Mouse (Mus musculus) spleen, embryonic (tissue): ENCODE results near the gene Slc17a4.

Experiments used
- CTCF ChIA-PET: fragments of 350-600 bp; sonication (Branson Sonifier 250); formaldehyde crosslinking; loops from one replicate; lab custom pipeline; 2022; lab: Charles Lee

Gene Slc17a4

DNA sequence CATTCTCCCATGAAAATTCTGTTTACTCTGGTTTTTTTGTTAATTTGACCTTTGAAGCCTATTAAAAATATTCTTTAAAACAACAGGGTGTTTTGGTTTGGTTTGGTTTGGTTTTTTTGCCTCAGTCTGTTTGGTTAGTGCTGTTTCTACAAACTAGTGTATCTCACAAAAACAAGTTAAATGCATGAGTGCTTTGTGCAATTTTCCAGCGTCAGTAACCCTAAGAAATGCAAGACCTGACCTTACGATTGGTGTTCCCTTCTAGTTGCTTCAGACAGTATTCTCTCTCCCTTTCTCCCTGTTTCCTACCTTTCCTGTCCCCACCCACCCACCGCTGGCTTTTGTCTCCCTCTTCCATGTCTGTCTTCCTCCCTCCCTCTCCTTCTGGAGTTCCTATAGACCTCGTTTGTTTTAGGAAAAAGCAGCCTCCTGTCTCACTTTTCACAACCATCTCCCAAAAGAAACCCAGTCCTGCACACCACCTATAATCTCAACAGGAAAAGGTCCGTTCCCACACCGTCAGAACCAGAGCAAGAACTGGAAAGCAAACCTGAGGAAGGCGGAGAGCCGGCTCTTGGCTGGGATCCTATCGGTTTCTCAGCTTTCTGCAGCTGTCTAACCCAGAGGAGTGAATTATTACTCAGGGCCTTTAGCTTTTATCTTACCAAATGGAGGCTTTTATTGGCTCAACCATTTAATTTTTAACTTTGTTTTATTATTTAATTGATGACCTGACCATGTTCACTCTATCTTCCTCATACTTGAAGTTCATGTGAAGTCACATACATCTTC lies at the start of gene Slc17a4:
TSS of gene Slc17a4 (minus strand) at position 634 of the 792 bp plus-strand sequence.
- CTCF ChIA-PET, result no interaction called here

DNA sequence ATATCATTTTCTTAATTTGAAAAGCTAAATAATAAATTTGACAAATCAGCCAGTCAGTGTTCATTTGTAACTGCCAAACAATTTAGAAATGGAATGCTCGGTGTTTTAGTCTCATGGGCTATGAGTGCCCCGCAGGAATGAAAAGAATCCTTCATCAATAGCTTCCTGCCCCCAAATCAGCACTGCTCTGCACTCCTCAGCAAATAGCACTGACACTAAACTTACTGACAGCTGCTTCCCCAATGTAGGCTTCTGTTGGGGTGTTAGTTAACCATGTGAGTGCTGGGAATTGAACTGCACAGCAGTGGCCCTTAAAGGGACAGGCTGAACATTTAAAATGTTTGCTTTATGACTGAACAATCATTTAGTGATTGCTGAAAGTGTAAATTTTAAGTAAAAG lies 45.0 kb upstream of the Slc17a4 start:
- CTCF ChIA-PET, result interaction anchor here (0.8 kb wide), 1 partner anchor 9 kb away, joined by 5 read pairs; no protein-coding TSS in a partner anchor

DNA sequence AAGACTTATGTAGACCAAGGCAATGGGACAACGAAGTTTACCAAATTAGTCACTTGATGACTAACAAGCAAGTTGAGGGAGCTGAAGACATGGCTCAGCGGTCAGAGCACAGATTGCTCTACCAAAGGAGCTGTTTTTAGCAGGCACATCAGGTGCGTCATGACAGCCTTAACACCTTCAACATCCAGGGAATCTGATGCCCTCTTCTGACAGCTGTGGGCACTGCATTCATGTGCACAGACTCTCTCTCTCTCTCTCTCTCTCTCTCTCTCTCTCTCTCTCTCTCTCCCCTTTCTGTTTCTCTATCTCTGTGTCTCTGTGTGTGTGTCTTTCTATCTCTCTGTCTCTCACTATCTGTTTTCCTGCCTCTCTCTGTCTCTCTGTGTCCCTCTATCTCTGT lies 36.1 kb upstream of the Slc17a4 start:
- CTCF ChIA-PET, result interaction anchor here (0.6 to 1.0 kb wide), 3 partner anchors 9 to 65 kb away, joined by 5 to 9 read pairs (median 5); no protein-coding TSS in a partner anchor

DNA sequence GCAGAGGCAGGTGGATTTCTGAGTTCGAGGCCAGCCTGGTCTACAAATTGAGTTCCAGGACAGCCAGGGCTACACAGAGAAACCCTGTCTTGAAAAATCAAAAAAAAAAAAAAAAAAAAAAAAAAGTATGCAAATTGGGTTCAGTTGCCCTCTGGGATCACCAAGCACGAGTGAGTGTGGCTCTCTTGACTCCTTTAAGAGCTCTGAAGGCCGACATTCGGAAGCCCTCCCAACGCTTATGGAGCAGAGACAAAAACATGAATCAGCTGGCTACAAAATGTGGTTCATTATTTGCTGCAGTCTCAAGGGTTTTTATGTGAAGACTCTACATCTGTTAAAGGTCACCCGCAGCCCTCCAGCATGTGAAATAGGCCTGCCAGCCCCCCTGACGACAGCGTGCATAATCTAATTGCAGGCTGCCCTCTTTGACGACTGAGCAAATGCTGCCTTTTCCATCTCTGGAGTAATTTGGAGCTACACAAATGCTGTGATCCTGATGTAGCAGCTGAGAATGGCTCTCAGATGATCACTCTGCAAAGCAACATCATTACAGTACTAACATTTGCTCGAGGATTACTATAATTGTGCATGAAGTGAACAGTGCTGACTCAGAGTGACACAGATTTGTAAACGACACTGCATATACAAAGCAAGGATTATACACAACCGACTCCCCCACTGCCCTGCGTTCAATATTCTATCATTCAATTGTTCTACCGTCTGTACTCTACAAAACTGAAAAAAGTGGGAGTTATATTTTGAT lies 34.9 kb upstream of the Slc17a4 start:
- CTCF ChIA-PET, result interaction anchor here (0.6 kb wide), 1 partner anchor 16 kb away, joined by 3 read pairs; no protein-coding TSS in a partner anchor

DNA sequence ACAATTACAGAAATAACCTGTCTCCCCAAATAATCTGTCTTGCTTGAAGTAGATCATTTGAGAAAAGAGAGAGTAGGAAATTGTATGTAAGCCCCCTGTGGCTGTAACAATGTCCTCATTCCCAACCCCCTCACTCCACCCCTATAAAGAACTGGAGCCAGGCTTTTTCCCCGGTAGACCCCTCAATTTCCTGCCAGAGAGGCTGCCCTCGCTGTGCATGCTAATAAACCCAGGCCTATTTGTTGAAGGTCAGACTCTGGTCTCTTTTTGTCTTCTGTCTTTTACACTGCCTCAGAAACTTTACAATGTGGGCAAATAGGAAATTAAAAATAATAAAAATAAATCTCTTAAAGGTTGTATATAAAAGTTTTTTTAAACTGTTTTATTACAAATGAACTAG lies 31.4 kb upstream of the Slc17a4 start:
- CTCF ChIA-PET, result no interaction called here

DNA sequence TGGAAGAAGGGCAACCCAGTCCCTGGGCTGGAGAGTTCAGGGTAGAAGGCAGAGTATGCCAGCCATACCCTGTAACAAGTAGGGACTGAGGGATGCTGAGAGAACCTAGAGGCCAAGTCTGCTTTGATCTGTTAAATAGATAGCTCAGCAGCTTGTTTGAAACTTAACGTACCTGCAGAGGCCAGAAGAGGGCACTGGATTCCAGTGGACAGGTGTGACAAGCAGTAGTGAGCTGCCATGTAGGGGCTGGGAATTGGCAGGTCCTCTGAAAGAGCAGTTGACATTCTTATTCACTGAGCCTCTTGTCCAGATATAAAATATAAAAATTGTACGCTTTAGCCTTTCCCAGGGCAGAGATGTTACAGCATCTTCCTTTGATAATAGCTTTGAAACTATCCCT lies 28.1 kb upstream of the Slc17a4 start:
- CTCF ChIA-PET, result no interaction called here

DNA sequence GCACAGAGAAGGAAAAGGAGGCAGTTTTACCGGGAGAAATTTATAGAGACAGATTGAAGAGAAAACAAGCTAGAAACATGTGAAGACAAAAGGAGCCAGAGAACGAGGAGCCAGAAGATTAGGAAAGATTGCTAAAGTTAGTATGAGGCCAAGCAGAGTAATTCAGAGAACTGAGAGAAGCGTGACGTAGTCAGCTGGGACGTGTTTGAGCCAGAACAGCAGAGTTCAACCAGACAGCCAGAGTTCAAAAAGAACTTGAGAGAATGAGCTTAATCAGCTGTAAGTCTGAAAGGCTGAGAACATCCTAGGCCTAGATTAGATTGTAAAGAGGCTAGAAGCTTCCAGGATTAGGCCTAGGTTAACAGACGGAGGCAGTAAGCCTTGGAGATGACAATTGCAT lies 25.5 kb upstream of the Slc17a4 start:
- CTCF ChIA-PET, result interaction anchor here (0.5 to 0.6 kb wide), 2 partner anchors 17 to 24 kb away, joined by 3 to 4 read pairs; no protein-coding TSS in a partner anchor

DNA sequence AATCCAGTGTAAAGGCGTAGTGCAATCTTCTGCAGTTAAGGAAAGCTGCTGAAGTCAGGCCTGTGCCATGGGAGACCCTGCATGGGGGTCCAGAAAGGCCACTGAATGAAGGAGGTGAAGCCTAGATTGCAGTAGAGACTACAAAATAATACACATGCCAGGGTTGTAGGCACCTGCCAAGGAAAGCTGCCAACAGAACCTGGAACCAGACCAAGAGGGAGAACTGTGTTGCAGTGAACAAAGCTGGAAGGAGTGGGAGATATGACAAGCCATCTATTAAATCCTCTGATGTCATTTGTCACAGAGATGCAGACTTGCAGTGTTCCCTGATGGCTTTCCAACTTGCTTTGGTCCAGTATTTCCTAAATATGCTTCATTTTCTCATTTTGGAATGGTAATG lies 23.9 kb upstream of the Slc17a4 start:
- CTCF ChIA-PET, result no interaction called here

DNA sequence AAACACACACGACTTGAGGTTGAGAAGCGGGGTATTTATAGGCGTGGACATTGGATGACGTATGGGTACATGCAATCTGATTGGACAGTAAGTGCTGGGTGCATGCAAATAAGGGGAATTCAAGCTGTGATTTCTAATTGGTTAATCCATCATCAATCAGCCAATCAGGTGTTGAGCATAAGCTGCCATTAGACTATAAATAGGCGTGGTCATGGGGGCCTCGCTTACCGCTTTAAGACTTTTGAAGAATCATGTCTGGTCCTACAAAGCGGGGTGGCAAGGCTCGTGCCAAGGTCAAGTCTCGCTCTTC lies 19.4 kb upstream of the Slc17a4 start, which contains the start of gene Hist1h2aa:
TSS of gene Hist1h2aa (plus strand) at position 252 of the 310 bp plus-strand sequence.
- CTCF ChIA-PET, result no interaction called here

DNA sequence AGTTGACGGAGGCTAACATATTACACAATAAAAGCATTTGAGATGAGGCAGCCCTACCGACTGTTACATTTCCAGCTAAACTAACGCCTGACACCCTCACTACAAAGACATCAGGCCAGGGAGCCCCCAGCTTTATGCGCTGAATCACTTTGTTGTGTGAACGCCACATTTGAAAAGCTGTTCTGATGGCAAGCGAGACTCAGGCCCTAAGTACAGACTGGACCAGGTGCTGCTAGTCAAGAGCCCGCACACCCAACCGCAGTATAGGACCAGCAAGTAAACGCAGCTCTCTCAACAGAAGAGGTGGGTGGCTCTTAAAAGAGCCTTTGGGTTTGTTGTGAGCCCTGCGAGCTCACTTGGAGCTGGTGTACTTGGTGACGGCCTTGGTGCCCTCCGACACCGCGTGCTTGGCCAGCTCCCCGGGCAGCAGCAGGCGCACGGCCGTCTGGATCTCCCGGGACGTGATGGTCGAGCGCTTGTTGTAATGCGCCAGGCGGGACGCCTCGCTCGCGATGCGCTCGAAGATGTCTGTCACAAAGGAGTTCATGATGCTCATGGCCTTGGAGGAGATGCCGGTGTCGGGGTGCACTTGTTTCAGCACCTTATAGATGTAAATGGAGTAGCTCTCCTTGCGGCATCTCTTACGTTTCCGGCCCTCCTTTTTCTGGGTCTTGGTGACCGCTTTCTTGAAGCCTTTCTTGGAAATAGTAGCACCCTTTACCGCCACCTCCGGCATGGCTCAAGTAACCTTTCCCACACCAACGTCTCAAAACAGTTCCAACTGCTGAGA lies 18.8 kb upstream of the Slc17a4 start, which contains the start of gene Hist1h2ba:
TSS of gene Hist1h2ba (minus strand) at position 736 of the 790 bp plus-strand sequence.
- CTCF ChIA-PET, result interaction anchor here (0.7 kb wide), 1 partner anchor 19 kb away, joined by 4 read pairs; no protein-coding TSS in a partner anchor

DNA sequence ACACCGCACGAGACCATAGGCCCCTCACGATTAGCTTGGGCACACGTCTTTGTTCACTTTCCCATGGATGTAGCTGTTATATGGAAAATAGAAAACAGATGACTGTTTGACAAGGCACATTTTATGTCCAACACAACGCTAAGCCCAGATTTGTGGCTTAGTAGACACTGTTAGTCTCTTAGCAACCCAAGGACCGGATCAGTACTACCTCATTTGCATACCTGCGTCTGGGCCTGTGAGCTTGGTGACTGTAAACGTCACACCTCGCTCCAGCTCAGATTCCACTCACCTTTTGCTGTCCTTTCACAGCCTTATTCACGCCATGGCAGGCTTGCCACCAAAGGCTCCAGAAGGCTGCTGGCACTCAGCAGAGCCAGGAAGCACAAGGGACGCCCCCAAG lies 16.1 kb upstream of the Slc17a4 start:
- CTCF ChIA-PET, result interaction anchor here (0.6 to 0.7 kb wide), 2 partner anchors 34 to 35 kb away, joined by 4 to 8 read pairs; no protein-coding TSS in a partner anchor

DNA sequence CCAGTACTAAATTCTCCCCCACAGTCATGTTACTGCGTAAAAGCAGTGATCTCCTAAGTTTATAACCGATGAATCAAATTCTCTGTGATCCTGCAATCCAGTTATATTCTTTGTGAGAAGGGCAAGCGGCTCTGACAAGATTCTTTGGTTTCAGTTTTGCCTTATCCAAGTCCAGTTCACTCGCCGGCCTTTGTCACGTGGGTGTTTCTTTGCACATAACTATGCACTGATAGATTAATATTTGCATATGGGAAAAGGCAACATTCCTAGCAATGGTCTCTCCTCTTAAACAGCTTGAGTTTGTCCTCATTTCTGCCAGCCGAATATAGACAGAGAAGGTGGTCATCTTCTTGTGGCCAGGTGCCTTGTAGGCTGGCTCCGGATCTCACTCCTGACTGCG lies 15.7 kb upstream of the Slc17a4 start:
- CTCF ChIA-PET, result no interaction called here

DNA sequence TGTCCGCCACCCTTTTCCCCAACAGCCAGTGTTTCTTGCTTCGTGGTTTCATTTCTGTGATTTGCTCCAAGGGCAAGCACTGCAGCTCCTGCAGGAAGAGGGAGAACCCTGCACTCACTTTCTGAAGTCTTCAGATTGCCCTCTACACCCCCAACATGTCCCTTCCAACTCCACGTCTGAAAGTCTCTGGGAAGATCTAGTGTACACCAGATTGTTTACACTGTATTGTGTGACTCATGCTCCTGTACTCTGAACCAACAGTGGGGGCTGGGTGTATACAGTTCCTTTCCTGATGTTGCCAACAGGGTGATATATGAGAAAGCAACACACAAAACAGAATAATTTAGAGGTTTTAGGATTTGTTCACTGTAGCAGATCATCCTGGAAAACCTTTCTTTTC lies 13.8 kb upstream of the Slc17a4 start:
- CTCF ChIA-PET, result interaction anchor here (0.6 kb wide), 2 partner anchors 22 to 487 kb away, joined by 5 read pairs; no protein-coding TSS in a partner anchor

DNA sequence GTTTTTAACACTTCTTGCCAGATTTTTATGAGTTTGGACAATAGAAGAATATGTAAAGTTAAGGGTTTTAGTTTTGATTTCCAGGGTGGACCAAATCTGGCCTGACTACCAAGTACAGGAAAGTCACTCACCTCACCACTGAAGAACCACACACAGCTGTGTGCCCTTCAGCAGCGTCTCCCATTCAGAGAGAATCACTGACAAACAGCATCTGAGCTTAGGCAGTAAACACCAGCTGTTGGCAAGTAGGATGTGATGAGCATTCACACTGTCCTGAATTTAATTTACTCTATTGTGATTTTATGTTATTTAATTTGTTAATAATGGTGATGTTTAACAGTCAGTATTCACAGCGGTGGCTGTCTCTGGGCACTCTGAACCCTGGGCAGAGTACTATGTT lies 11.0 kb upstream of the Slc17a4 start:
- CTCF ChIA-PET, result no interaction called here

DNA sequence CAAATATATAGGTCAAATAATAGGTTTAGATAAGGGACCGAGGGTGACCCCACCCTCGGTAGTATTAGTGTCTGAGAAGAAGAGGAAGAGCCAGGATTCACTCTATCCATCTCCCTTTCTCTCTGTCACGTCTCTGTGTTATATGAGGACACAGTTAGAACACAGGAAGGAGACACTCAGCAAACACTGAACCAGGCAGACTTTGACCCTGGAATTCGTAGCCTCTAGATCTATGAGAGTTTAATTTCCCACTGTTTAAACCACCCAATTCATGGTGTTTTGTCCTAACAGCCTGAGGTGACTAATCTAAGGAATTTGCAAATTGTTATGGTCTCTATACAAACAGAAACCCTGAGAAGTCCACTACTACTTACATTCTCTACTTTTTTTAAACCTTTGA lies 2.9 kb upstream of the Slc17a4 start:
- CTCF ChIA-PET, result no interaction called here

DNA sequence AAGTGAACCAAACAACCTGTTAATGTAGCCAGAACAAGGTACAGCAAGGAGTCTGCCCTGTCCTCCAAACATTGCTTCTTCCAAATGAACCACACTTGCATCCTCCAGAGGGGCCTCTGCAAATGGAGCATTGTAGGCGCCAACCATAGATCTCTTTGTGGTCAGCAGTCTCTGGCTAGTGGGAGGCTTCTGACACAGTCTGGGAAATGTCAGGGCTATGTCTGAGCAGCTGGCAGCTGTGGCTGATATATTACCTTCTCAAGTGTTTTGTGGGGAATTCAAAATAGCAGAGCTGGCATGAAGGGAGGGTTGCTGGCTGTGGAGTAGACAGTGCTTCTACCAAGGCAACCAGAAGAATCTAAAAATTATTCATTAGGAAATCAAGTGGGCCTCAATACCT lies 1.3 kb upstream of the Slc17a4 start:
- CTCF ChIA-PET, result no interaction called here

DNA sequence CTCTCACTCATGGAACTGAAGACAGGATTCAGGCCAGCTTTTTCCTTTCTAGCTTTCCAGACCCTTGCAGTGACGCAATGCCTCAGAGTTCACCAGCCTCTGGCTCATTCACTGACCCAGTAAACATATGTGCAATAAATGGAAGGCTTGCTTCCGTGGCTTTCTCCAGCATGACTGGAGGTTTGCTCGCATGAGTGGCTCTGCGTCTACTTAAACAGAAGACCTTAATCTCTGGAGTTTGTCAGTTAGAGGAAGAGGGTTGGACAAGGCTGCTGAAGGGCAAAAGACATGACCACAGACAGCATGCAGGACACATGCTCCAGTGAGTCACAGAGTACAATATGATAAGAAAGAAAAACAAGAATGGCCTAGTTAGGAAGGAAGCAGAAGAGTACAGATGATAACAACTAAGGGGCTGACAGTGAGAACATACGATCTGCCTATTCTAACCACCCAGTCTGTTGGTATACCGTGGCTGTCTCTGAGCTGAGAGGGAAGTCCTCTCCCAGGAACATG lies 960 bp downstream of the Slc17a4 start:
- CTCF ChIA-PET, result interaction anchor here (1.2 kb wide), 1 partner anchor 15 kb away, joined by 3 read pairs; no protein-coding TSS in a partner anchor

DNA sequence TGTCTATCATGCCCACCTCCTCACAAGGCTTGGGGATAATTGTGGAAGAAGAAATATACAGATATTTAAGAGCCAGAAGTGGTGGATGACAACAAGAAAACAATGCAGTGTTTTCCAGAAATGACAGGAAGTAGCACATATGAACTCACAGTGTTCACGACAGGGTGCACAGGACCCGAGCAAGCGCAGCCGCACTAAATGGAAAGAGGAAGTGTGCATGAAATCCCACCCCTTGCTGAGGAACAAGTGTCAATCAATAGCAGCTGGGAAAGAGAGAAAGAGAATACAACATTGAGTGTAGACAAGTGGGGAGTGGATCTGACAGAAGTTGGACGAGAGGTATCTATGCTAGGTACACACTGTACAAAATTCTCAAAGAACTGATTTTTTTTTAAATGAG lies 3.5 kb downstream of the Slc17a4 start:
- CTCF ChIA-PET, result interaction anchor here (0.6 kb wide), 2 partner anchors 24 to 748 kb away, joined by 4 to 6 read pairs; no protein-coding TSS in a partner anchor

DNA sequence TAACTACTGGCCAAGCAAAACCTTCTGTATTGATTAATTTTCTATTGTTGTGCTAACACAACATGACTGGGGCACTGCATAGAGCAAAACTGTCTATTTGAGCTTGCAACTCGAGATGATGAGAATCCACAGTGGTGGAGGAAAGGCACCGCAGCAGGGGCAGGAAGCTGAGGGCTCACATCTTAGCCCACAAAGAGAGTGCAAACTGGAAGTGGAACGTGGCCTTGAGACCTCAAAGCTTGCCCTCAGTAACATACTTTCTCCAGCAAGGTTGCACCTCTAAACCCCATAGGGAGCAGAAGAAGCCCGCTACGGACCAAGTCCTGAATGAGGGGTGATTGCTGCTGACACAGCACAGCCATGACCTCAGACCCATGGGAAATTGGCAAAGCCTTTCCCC lies 4.7 kb downstream of the Slc17a4 start:
- CTCF ChIA-PET, result no interaction called here

DNA sequence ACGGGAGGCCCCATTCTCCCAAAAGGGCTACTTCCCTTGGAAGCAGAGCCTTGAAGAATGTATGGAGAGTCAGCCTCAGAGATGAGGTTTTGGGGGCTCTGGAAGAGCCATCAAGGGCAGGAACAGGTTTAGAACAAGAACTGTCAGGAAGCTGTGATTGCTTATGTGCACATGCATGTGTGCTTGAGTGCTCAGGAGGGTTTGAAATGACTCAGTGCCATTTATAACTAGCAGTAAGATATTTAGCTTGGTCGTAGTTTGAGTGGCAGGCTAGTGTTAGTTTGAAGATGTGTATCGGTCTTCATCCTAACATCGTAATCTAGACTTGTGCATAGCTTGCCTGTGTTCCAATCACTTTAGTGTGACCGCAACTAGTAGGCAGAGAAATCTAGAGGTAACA lies 7.9 kb downstream of the Slc17a4 start:
- CTCF ChIA-PET, result no interaction called here

DNA sequence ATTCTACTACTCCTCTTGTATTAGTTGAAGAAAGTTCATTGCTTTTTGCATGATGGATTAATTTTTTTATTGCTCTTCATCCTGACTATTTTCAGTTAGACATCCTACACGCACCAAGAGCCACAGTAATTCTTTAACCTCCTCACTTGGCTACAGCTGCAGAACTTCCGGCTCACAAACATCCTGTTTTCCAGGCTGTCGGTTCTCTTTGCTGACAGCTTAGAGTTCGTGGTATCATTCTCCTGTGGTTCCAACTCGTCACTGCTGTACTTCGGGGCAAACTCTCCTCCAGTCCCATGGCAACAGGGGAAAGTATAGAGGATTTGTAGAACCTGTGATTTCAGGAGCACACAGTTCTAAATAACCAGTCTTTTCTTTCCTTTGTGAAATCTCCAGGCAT lies 16.6 kb downstream of the Slc17a4 start:
- CTCF ChIA-PET, result interaction anchor here (0.5 to 1.2 kb wide), 2 partner anchors 10 to 15 kb away, joined by 3 to 4 read pairs; no protein-coding TSS in a partner anchor
